Mouse (Mus musculus) granulocyte monocyte progenitor cell, adult 5-6 weeks (primary cell): ENCODE measurements around the gene Hoxd12. TPM values are rescaled to one million over a fixed set of nuclear protein-coding genes. Genes with fewer than 3 reads are reported as not detected.

ENCODE experiments used
- ATAC-seq: replicated peaks from 2 replicates; pipeline ENCODE4 v1.8.0; 2016; ENCODE audit warnings: mild to moderate bottlenecking, moderate TSS enrichment, inconsistent platforms; ENCODE audit not compliant: poor library complexity, severe bottlenecking
- total RNA-seq, 2 experiments: library from RNA; stranded (forward) in 1 of 2; stranded (reverse) in 1 of 2; fragments of 200-712, 200-1000 nt in 1 of 2; fragments of >200 nt in 1 of 2; fragmentation: Nextera tagmentation in 1 of 2; gene quantifications; 2 replicates each; pipeline ENCODE4 v1.2.3; 2014 to 2017

Hoxd12 gene
- total RNA-seq, 2 experiments from 2014 or later = not detected

GRCm38 (mm10) chr2:74679980-74680379, 5.2 kb downstream of the Hoxd12 start:
- peak; percentile 71 for ATAC-seq

GRCm38 (mm10) chr2:74680561-74681398, 6.0 kb downstream of the Hoxd12 start:
- no peak for ATAC-seq

- peak; percentile 15; the same call in 1 of the 2 replicates for ATAC-seq
Observed at GRCm38 (mm10) chr2:74681594-74682531, 7.0 kb downstream of the Hoxd12 start.

- no peak for ATAC-seq
Observed at GRCm38 (mm10) chr2:74682796-74683195, 8.0 kb downstream of the Hoxd12 start.

GRCm38 (mm10) chr2:74683471-74683951, 8.7 kb downstream of the Hoxd12 start:
- no peak for ATAC-seq

GRCm38 (mm10) chr2:74684106-74684505, 9.3 kb downstream of the Hoxd12 start:
- ATAC-seq = no peak

- no peak for ATAC-seq
Observed at GRCm38 (mm10) chr2:74685059-74685603, 10.3 kb downstream of the Hoxd12 start.

GRCm38 (mm10) chr2:74686301-74686987, 11.6 kb downstream of the Hoxd12 start:
- 0 out of 2 replicates have a peak, but pooled peaks have one; percentile 44 for ATAC-seq

- no peak for ATAC-seq
Observed at GRCm38 (mm10) chr2:74686988-74687697, 12.3 kb downstream of the Hoxd12 start.

- ATAC-seq = no peak
Observed at GRCm38 (mm10) chr2:74687698-74688555, 13.1 kb downstream of the Hoxd12 start.

- no peak for ATAC-seq
Observed at GRCm38 (mm10) chr2:74688795-74689573, 14.2 kb downstream of the Hoxd12 start.

- peak; percentile 40; the same call in 1 of the 2 replicates for ATAC-seq
Observed at GRCm38 (mm10) chr2:74689574-74690337, 14.9 kb downstream of the Hoxd12 start.

GRCm38 (mm10) chr2:74690338-74690716, 15.5 kb downstream of the Hoxd12 start:
- no peak for ATAC-seq

- ATAC-seq = no peak
Observed at GRCm38 (mm10) chr2:74691022-74691951, 16.5 kb downstream of the Hoxd12 start, which contains the start of gene Hoxd10. Gene Hoxd10 (plus strand): TSS chr2:74691924.

- ATAC-seq = no peak
Observed at GRCm38 (mm10) chr2:74691995-74692807, 17.4 kb downstream of the Hoxd12 start.
